9 mouse cellular contexts compared by ENCODE assay signal in genomic region chr12:29136850-29137268, GRCm38 (mm10).
DNase-seq lines count a peak whose midpoint lies in the region; ATAC-seq lines count a peak whose summit lies in the region.
"Had no signal": no experiment of that assay in that cellular context is flagged by ENCODE, and none has a peak within 500 bp of the region (broad histone marks: within the 10 kb centered on the region; RNA-seq: fewer than 3 reads in every experiment).

No protein-coding gene starts in this region.

- H3K4me3 ChIP-seq in limb, embryonic 13.5 days, result no peak overlapping the region
- H3K4me3 ChIP-seq in limb, embryonic 10.5 days, result no peak overlapping the region
- H3K4me3 ChIP-seq in heart, embryonic 12.5 days, result no peak overlapping the region
- H3K4me3 ChIP-seq in neural tube, embryonic 15.5 days (replicated peaks), result no peak overlapping the region
- H3K4me3 ChIP-seq: embryonic facial prominence, embryonic 13.5 days had no signal

- WGBS in limb, embryonic 13.5 days, result 67% methylated on average over 5 of the region's 5 CpGs
- 80% methylated on average over 5 of the region's 5 CpGs for WGBS in limb, embryonic 10.5 days
- WGBS in heart, embryonic 12.5 days, result 27% methylated on average over 5 of the region's 5 CpGs
- 30% methylated on average over 5 of the region's 5 CpGs for WGBS in neural tube, embryonic 15.5 days

- H3K27me3 ChIP-seq in limb, embryonic 13.5 days, result no peaks in the 10 kb centered on the region
- no peaks in the 10 kb centered on the region for H3K27me3 ChIP-seq in limb, embryonic 10.5 days (ENCODE audit: low read depth, poor library complexity, severe bottlenecking)
- H3K27me3 ChIP-seq in heart, embryonic 12.5 days (replicated peaks), result no peaks in the 10 kb centered on the region
- no peaks in the 10 kb centered on the region for H3K27me3 ChIP-seq in neural tube, embryonic 15.5 days (replicated peaks)
- H3K27me3 ChIP-seq: embryonic facial prominence, embryonic 13.5 days had no signal

- H3K4me1 ChIP-seq in limb, embryonic 13.5 days, result peaks cover 11% of the 10 kb centered on the region
- H3K4me1 ChIP-seq in limb, embryonic 10.5 days, result 0 out of 2 replicates have a peak, but pooled peaks cover 8% of the 10 kb centered on the region
- H3K4me1 ChIP-seq in heart, embryonic 12.5 days (replicated peaks), result peaks cover 44% of the 10 kb centered on the region
- peaks cover 31% of the 10 kb centered on the region for H3K4me1 ChIP-seq in neural tube, embryonic 15.5 days

- no peak overlapping the region for H3K4me2 ChIP-seq in limb, embryonic 13.5 days (replicated peaks)
- 0 out of 2 replicates have a peak overlapping the region, but pooled peaks have one; percentile 14 for H3K4me2 ChIP-seq in heart, embryonic 12.5 days
- H3K4me2 ChIP-seq in neural tube, embryonic 15.5 days, result no peak overlapping the region
- H3K4me2 ChIP-seq: embryonic facial prominence, embryonic 13.5 days had no signal

- no peak overlapping the region for H3K27ac ChIP-seq in limb, embryonic 13.5 days
- H3K27ac ChIP-seq in limb, embryonic 10.5 days, result no peak overlapping the region
- H3K27ac ChIP-seq in heart, embryonic 12.5 days (ENCODE audit: poor library complexity, severe bottlenecking), result 0 out of 2 replicates have a peak overlapping the region, but pooled peaks have one; percentile 25
- peak overlapping the region; percentile 74 for H3K27ac ChIP-seq in neural tube, embryonic 15.5 days (replicated peaks)
- H3K27ac ChIP-seq: embryonic facial prominence, embryonic 13.5 days had no signal

- DNase-seq in limb, embryonic 10.5 days (ENCODE audit: low spot score), result no peak
- DNase-seq in cerebellum, adult 9-11 months, result peak; percentile 94
- peak; percentile 67 to 75 for DNase-seq in layer of hippocampus, adult 18-20 months (ENCODE audit: low spot score in 2 of 2)
- no peak for DNase-seq in spleen, adult 18-20 months

- no peaks in the 10 kb centered on the region for H3K36me3 ChIP-seq in limb, embryonic 13.5 days
- H3K36me3 ChIP-seq in limb, embryonic 10.5 days, result no peaks in the 10 kb centered on the region
- H3K36me3 ChIP-seq in heart, embryonic 12.5 days, result no peaks in the 10 kb centered on the region
- H3K36me3 ChIP-seq in neural tube, embryonic 15.5 days, result no peaks in the 10 kb centered on the region
- H3K36me3 ChIP-seq: embryonic facial prominence, embryonic 13.5 days had no signal

- no peaks in the 10 kb centered on the region for H3K9me3 ChIP-seq in limb, embryonic 13.5 days
- H3K9me3 ChIP-seq in limb, embryonic 10.5 days (replicated peaks), result no peaks in the 10 kb centered on the region
- H3K9me3 ChIP-seq in heart, embryonic 12.5 days (replicated peaks), result no peaks in the 10 kb centered on the region
- no peaks in the 10 kb centered on the region for H3K9me3 ChIP-seq in neural tube, embryonic 15.5 days (replicated peaks)
- H3K9me3 ChIP-seq: embryonic facial prominence, embryonic 13.5 days had no signal

- ATAC-seq in limb, embryonic 13.5 days (ENCODE audit: low FRiP score, low read depth), result peak; percentile 20
- ATAC-seq in heart, embryonic 12.5 days (ENCODE audit: insufficient number of reproducible peaks, low FRiP score), result peak; percentile 86
- ATAC-seq in neural tube, embryonic 15.5 days (ENCODE audit: low FRiP score), result peak; percentile 72
- ATAC-seq in activated CD4-positive, CD25-positive, alpha-beta regulatory T cell, adult 4 months, result no peak

- no peak overlapping the region for H3K9ac ChIP-seq in limb, embryonic 13.5 days
- no peak overlapping the region for H3K9ac ChIP-seq in heart, embryonic 12.5 days
- no peak overlapping the region for H3K9ac ChIP-seq in neural tube, embryonic 15.5 days (replicated peaks)
- H3K9ac ChIP-seq: embryonic facial prominence, embryonic 13.5 days had no signal

Comparison
In these comparisons a context has a peak if more than half of its experiments do, and no peak if none do; other contexts are left out.
1. H3K27ac ChIP-seq: peak in heart, embryonic 12.5 days (single experiment) and neural tube, embryonic 15.5 days (single experiment); none in limb, embryonic 13.5 days (single experiment) and limb, embryonic 10.5 days (single experiment).
2. DNase-seq: peak in cerebellum, adult 9-11 months (single experiment) and layer of hippocampus, adult 18-20 months (2 of 2); none in limb, embryonic 10.5 days (single experiment) and spleen, adult 18-20 months (0 of 2).